9 mouse cellular contexts compared by ENCODE assay signal in genomic region chr4:147128152-147128551, GRCm38 (mm10). TPM values are rescaled to one million over a fixed set of nuclear protein-coding genes. Genes with fewer than 3 reads are reported as not detected.
DNase-seq lines count a peak whose midpoint lies in the region; ATAC-seq and TF ChIP-seq lines count a peak whose summit lies in the region.
"Not testable (repeated sequence)": the region's sequence is repeated elsewhere in the genome, so short reads cannot be mapped to it uniquely, and the experiment has no call there.
"Had no signal": no experiment of that assay in that cellular context is flagged by ENCODE, and none has a peak within 500 bp of the region (broad histone marks: within the 10 kb centered on the region; RNA-seq: fewer than 3 reads in every experiment).

No protein-coding gene starts in this region.

- in situ Hi-C loops in ES-E14 (cut with MboI; ENCODE audit: low sequenced_read_pairs in 2 of 2, unreplicated experiment in 2 of 2): loop anchor here (25.0 kb wide), 2 partner anchors 309 to 1691 kb away; no protein-coding TSS in a partner anchor

- H3K27me3 ChIP-seq in embryonic facial prominence, embryonic 10.5 days (replicated peaks; ENCODE audit: low read depth, poor library complexity, severe bottlenecking); intestine, embryonic 14.5 days (replicated peaks; ENCODE audit: control insufficient read depth, insufficient read depth, low read length); lung, embryonic 14.5 days (ENCODE audit: insufficient read depth, low read length): not testable (repeated sequence)

- H3K4me3 ChIP-seq in ES-E14 (ENCODE audit: insufficient read depth in 1 of 2, low read depth in 1 of 2, low read length in 2 of 2, poor library complexity in 1 of 2, severe bottlenecking in 1 of 2); embryonic facial prominence, embryonic 10.5 days; intestine, embryonic 14.5 days (ENCODE audit: low read depth, low read length); lung, embryonic 14.5 days (ENCODE audit: low read depth, low read length): not testable (repeated sequence)

- ATAC-seq in intestine, embryonic 14.5 days (replicated peaks; ENCODE audit: low FRiP score, low TSS enrichment, low read depth); lung, embryonic 14.5 days (ENCODE audit: insufficient read depth): not testable (repeated sequence)

- not testable (repeated sequence) for H3K27ac ChIP-seq in ES-E14 (ENCODE audit: insufficient read depth, low read depth, low read length, poor library complexity, severe bottlenecking); embryonic facial prominence, embryonic 10.5 days (replicated peaks); intestine, embryonic 14.5 days (ENCODE audit: low read depth); lung, embryonic 14.5 days (ENCODE audit: low read depth)

- peak; percentile 2 for DNase-seq in 3T3-L1 (ENCODE audit: low read depth, low spot score)
- peak; percentile 89 for DNase-seq in ES-E14 (ENCODE audit: low read depth, low spot score)
- peak; percentile 62 for DNase-seq in WW6 (ENCODE audit: low read depth, low spot score)
- peak; percentile 7 for DNase-seq in embryonic facial prominence, embryonic 10.5 days (ENCODE audit: low spot score)
- peak; percentile 21 for DNase-seq in intestine, embryonic 14.5 days (ENCODE audit: low spot score)
- peak; percentile 0 for DNase-seq in lung, embryonic 14.5 days
- DNase-seq in neural tube, embryonic 10.5 days (ENCODE audit: extremely low spot score, low spot score): peak; percentile 10
- peak; percentile 2 for DNase-seq in yolk sac, embryonic 10.5 days (ENCODE audit: low spot score)

- H3K9ac ChIP-seq in ES-E14 (ENCODE audit: insufficient read depth, low read depth, low read length, poor library complexity, severe bottlenecking); intestine, embryonic 14.5 days (ENCODE audit: low read length); lung, embryonic 14.5 days: not testable (repeated sequence)

- not testable (repeated sequence) for H3K36me3 ChIP-seq in ES-E14 (ENCODE audit: control insufficient read depth, insufficient read depth, low read length, poor library complexity, severe bottlenecking); embryonic facial prominence, embryonic 10.5 days (replicated peaks); intestine, embryonic 14.5 days (ENCODE audit: control insufficient read depth, insufficient read depth, low read length); lung, embryonic 14.5 days (ENCODE audit: insufficient read depth)

- not testable (repeated sequence) for TF ChIP-seq CTCF in lung, embryonic 14.5 days (IDR thresholded peaks at IDR 0.05; ENCODE audit: low read depth)

- H3K4me1 ChIP-seq in ES-E14 (ENCODE audit: control insufficient read depth in 2 of 2, insufficient read depth in 2 of 2, low read length in 2 of 2, poor library complexity in 1 of 2); embryonic facial prominence, embryonic 10.5 days; intestine, embryonic 14.5 days (replicated peaks; ENCODE audit: control insufficient read depth, insufficient read depth, low read length); lung, embryonic 14.5 days (ENCODE audit: insufficient read depth): not testable (repeated sequence)

- not testable (repeated sequence) for H3K4me2 ChIP-seq in intestine, embryonic 14.5 days (ENCODE audit: low read length); lung, embryonic 14.5 days

- not testable (repeated sequence) for H3K9me3 ChIP-seq in ES-E14 (ENCODE audit: control insufficient read depth, insufficient read depth, low read depth, low read length)
- peaks cover 34% of the 10 kb centered on the region for H3K9me3 ChIP-seq in embryonic facial prominence, embryonic 10.5 days
- H3K9me3 ChIP-seq in intestine, embryonic 14.5 days (ENCODE audit: control insufficient read depth, low read length): peaks cover 11% of the 10 kb centered on the region; the same call in 1 of the 2 replicates
- H3K9me3 ChIP-seq in lung, embryonic 14.5 days (ENCODE audit: low read depth, low read length): peaks cover 23% of the 10 kb centered on the region; the same call in 1 of the 2 replicates

RNA-seq across cellular contexts. Expression of gene Zfp991, which starts 3.7 kb away (rescaled TPM):
- 47.1 and 52.0 TPM in 2 replicates for total RNA-seq in ES-E14 (2012; rRNA removed)
- polyA plus RNA-seq in embryonic facial prominence, embryonic 10.5 days (2016; fragmentation: Nextera tagmentation; extraction: Ambion mirVana): 7.5 and 9.3 TPM in 2 replicates
- 9.6 and 10.1 TPM in 2 replicates for polyA plus RNA-seq in intestine, embryonic 14.5 days (2014; fragmentation: Nextera tagmentation; extraction: Ambion mirVana)
- polyA plus RNA-seq in lung, embryonic 14.5 days (2014; fragmentation: Nextera tagmentation; extraction: Ambion mirVana): 4.3 and 4.9 TPM in 2 replicates
- polyA plus RNA-seq: G1E had no signal

Comparison
In these comparisons a context has a peak if more than half of its experiments do, and no peak if none do; other contexts are left out.
1. DNase-seq: peak in every context shown above with its lines; median percentile 89 in ES-E14; 62 in WW6; 21 in intestine, embryonic 14.5 days; 10 in neural tube, embryonic 10.5 days; 7 in embryonic facial prominence, embryonic 10.5 days; 2 in 3T3-L1; 2 in yolk sac, embryonic 10.5 days; 0 in lung, embryonic 14.5 days.